Mouse (Mus musculus) limb, embryonic 11.5 days (tissue): ENCODE measurements around the gene Chtop. TPM values are rescaled to one million over a fixed set of nuclear protein-coding genes. Genes with fewer than 3 reads are reported as not detected.

Source experiments
- polyA plus RNA-seq: library from polyadenylated mRNA; unstranded; fragments of >200 nt; fragmentation: Nextera tagmentation; extraction: Ambion mirVana; gene quantifications from 2 replicates; pipeline ENCODE4 v1.2.1, GENCODE M21; 2014

Gene Chtop
- polyA plus RNA-seq, 1 experiment from 2014 or later = 125 TPM

Other genes with a start within 250 kb of the Chtop start
- 3.9 and 5.5 TPM in 2 replicates for gene Dennd4b, start 244.3 kb downstream of the Chtop start, polyA plus RNA-seq
- gene Gatad2b, start 216.3 kb downstream of the Chtop start, polyA plus RNA-seq = 16.2 and 18.9 TPM in 2 replicates
- 24.0 and 28.7 TPM in 2 replicates for gene Slc27a3, start 119.6 kb downstream of the Chtop start, polyA plus RNA-seq
- 47.2 and 56.7 TPM in 2 replicates for gene Ints3, start 75.9 kb downstream of the Chtop start, polyA plus RNA-seq
- gene Npr1, start 43.6 kb downstream of the Chtop start, polyA plus RNA-seq = 2.0 and 2.3 TPM in 2 replicates
- gene Ilf2, start 33.4 kb downstream of the Chtop start, polyA plus RNA-seq = 377 and 385 TPM in 2 replicates
- gene Snapin, start 18.5 kb downstream of the Chtop start, polyA plus RNA-seq = 60.5 and 63.6 TPM in 2 replicates
- 4.6 and 7.3 TPM in 2 replicates for gene S100a1, start 4.9 kb upstream of the Chtop start, polyA plus RNA-seq
- 11.8 and 12.6 TPM in 2 replicates for gene S100a13, start 4.9 kb upstream of the Chtop start, polyA plus RNA-seq
- gene S100a14, start 17.4 kb upstream of the Chtop start, polyA plus RNA-seq = not detected in 2 replicates
- gene S100a16, start 27.8 kb upstream of the Chtop start, polyA plus RNA-seq = 36.6 and 42.1 TPM in 2 replicates
- 0.43 TPM in 1 of 2 replicates, not detected in the other for gene S100a3, start 51.1 kb upstream of the Chtop start, polyA plus RNA-seq
- not detected in 2 replicates for gene S100a2, start 80.7 kb upstream of the Chtop start, polyA plus RNA-seq
- gene Gm42674, start 92.4 kb upstream of the Chtop start, polyA plus RNA-seq = not detected in 2 replicates
- 0.72 and 1.0 TPM in 2 replicates for gene S100a4, start 94.3 kb upstream of the Chtop start, polyA plus RNA-seq
- gene S100a5, start 99.0 kb upstream of the Chtop start, polyA plus RNA-seq = not detected in 2 replicates
- 14.5 and 17.5 TPM in 2 replicates for gene S100a6, start 103.4 kb upstream of the Chtop start, polyA plus RNA-seq
- gene S100a7a, start 144.5 kb upstream of the Chtop start, polyA plus RNA-seq = not detected in 2 replicates
- 3.7 TPM in 2 replicates for gene S100a8, start 159.5 kb upstream of the Chtop start, polyA plus RNA-seq
- 1.5 and 2.3 TPM in 2 replicates for gene S100a9, start 186.2 kb upstream of the Chtop start, polyA plus RNA-seq
- not detected in 2 replicates for gene Pglyrp4, start 217.4 kb upstream of the Chtop start, polyA plus RNA-seq